Mouse (Mus musculus) CH12.LX (cell line): Measurements from ENCODE around the gene Elavl4. TPM values are rescaled to one million over a fixed set of nuclear protein-coding genes. Genes with fewer than 3 reads are reported as not detected.

Experiments used
- DNase-seq: peaks from one replicate; pipeline ENCODE4 v3.0.0-alpha.2; 2013; ENCODE audit errors: extremely low read depth
- H3K27ac ChIP-seq: 2 replicates; pipeline ENCODE4 v1.5.1; 2012; ENCODE audit warnings: low read depth, mild to moderate bottlenecking, control low read depth, moderate library complexity; ENCODE audit not compliant: insufficient read depth
- H3K27me3 ChIP-seq: replicated peaks from 2 replicates; pipeline ENCODE3; 2012; ENCODE audit warnings: inconsistent platforms
- H3K36me3 ChIP-seq, 2 experiments: replicated peaks in 1 of 2; 2 replicates each; pipeline versions ENCODE3 to v1.6.1; 2012; ENCODE audit warnings: inconsistent platforms in 1 of 2, low read length in 1 of 2, mild to moderate bottlenecking in 1 of 2, mixed read lengths in 1 of 2, moderate library complexity in 1 of 2; ENCODE audit not compliant: control insufficient read depth in 1 of 2, insufficient read depth in 1 of 2
- H3K4me1 ChIP-seq, 2 experiments: 2 replicates each; pipeline ENCODE4 v1.6.1; 2012; ENCODE audit warnings: inconsistent platforms in 1 of 2, moderate library complexity in 1 of 2; ENCODE audit not compliant: insufficient read depth in 2 of 2, control insufficient read depth in 1 of 2
- H3K4me2 ChIP-seq: 2 replicates; pipeline ENCODE4 v1.6.1; 2012; ENCODE audit warnings: low read depth, mild to moderate bottlenecking, control low read depth; ENCODE audit not compliant: poor library complexity, insufficient read depth, severe bottlenecking
- H3K4me3 ChIP-seq, 3 experiments: fragments of 150-350 bp in 1 of 3; sonication (generic) in 1 of 3; replicated peaks in 1 of 3; 2 replicates each; pipeline versions ENCODE3 to v1.5.1; 2011 to 2012; ENCODE audit warnings: low read depth in 2 of 3, low read length in 2 of 3, mild to moderate bottlenecking in 2 of 3, moderate library complexity in 2 of 3, control low read depth in 1 of 3, improper control_type of control experiment in 1 of 3, inconsistent platforms in 1 of 3, mixed read lengths in 1 of 3; ENCODE audit not compliant: poor library complexity in 1 of 3
- H3K79me2 ChIP-seq: replicated peaks from 2 replicates; pipeline ENCODE4 v1.6.1; 2012; ENCODE audit warnings: mild to moderate bottlenecking, moderate library complexity; ENCODE audit not compliant: control insufficient read depth, poor library complexity, insufficient read depth, severe bottlenecking; ENCODE audit errors: extremely low read depth
- H3K9ac ChIP-seq: 2 replicates; pipeline ENCODE4 v1.6.1; 2012; ENCODE audit warnings: low read depth, mild to moderate bottlenecking, control low read depth, moderate library complexity; ENCODE audit not compliant: insufficient read depth
- H3K9me3 ChIP-seq: replicated peaks from 2 replicates; pipeline ENCODE3; 2012; ENCODE audit warnings: low read length, inconsistent platforms, mixed read lengths
- CHD1 ChIP-seq: IDR thresholded peaks from 2 replicates; pipeline ENCODE4 v1.6.1; 2012; ENCODE audit warnings: low read depth, low read length, improper control_type of control experiment, inconsistent platforms
- CHD2 ChIP-seq: IDR thresholded peaks from 2 replicates; pipeline ENCODE4 v1.6.1; 2011; ENCODE audit warnings: low read length, improper control_type of control experiment
- ELF1 ChIP-seq: IDR thresholded peaks from 2 replicates; pipeline ENCODE4 v1.6.1; 2014; ENCODE audit warnings: low read depth, mild to moderate bottlenecking, inconsistent platforms, low read length, improper control_type of control experiment
- EP300 ChIP-seq: IDR thresholded peaks from 2 replicates; pipeline ENCODE4 v1.6.1; 2011; ENCODE audit warnings: low read length, improper control_type of control experiment
- ETS1 ChIP-seq: conservative IDR thresholded peaks from 2 replicates; pipeline ENCODE4 v1.6.1; 2012; ENCODE audit warnings: low read depth, mild to moderate bottlenecking, inconsistent platforms, low read length, improper control_type of control experiment, moderate library complexity
- MAZ ChIP-seq: IDR thresholded peaks from 2 replicates; pipeline ENCODE4 v1.6.1; 2012; ENCODE audit warnings: low read depth, mild to moderate bottlenecking, inconsistent platforms, low read length, improper control_type of control experiment, moderate library complexity
- MEF2A ChIP-seq: IDR thresholded peaks from 2 replicates; pipeline ENCODE4 v1.6.1; 2014; ENCODE audit warnings: low read depth, mild to moderate bottlenecking, inconsistent platforms, low read length, improper control_type of control experiment, borderline replicate concordance
- PAX5 ChIP-seq: IDR thresholded peaks from 2 replicates; pipeline ENCODE4 v1.6.1; 2012; ENCODE audit warnings: low read length, inconsistent platforms, mixed read lengths
- RCOR1 ChIP-seq: conservative IDR thresholded peaks from 2 replicates; pipeline ENCODE4 v1.6.1; 2012; ENCODE audit warnings: low read depth, mild to moderate bottlenecking, inconsistent platforms, low read length, improper control_type of control experiment
- SIN3A ChIP-seq: IDR thresholded peaks from 2 replicates; pipeline ENCODE4 v1.6.1; 2012; ENCODE audit warnings: low read length, improper control_type of control experiment, inconsistent platforms
- SMC3 ChIP-seq: IDR thresholded peaks from 2 replicates; pipeline ENCODE4 v1.6.1; 2011; ENCODE audit warnings: low read depth, low read length, improper control_type of control experiment
- TBP ChIP-seq: conservative IDR thresholded peaks from 2 replicates; pipeline ENCODE4 v1.6.1; 2011; ENCODE audit warnings: low read depth, low read length, improper control_type of control experiment
- TCF12 ChIP-seq: IDR thresholded peaks from 2 replicates; pipeline ENCODE4 v1.6.1; 2014; ENCODE audit warnings: low read depth, mild to moderate bottlenecking, inconsistent platforms, low read length, improper control_type of control experiment
- ZMIZ1 ChIP-seq: IDR thresholded peaks from 2 replicates; pipeline ENCODE4 v1.6.1; 2012; ENCODE audit warnings: low read depth, mild to moderate bottlenecking, inconsistent platforms, low read length, improper control_type of control experiment
- ZNF384 ChIP-seq: IDR thresholded peaks from 2 replicates; pipeline ENCODE4 v1.6.1; 2012; ENCODE audit warnings: low read depth, low read length, improper control_type of control experiment, inconsistent platforms
- dilution Hi-C: fragments of 300-500 bp; cut with MboI; formaldehyde crosslinking; loops from 2 replicates; pipeline ENCODE4 v1.14.3; 2020; ENCODE audit warnings: low sequenced_read_pairs; ENCODE audit not compliant: extremely low pct_unique_long_range_greater_than_20kb, extremely low pct_ligation_motif_present
- in situ Hi-C: fragments of 300-500 bp; cut with MboI; formaldehyde crosslinking; loops from 3 replicates; pipeline ENCODE4 v1.14.3; 2019; ENCODE audit warnings: low sequenced_read_pairs, low pct_ligation_motif_present, low pct_unique_long_range_greater_than_20kb, mixed read lengths
- polyA plus RNA-seq: library from polyadenylated mRNA; unstranded; fragments of >175 nt; gene quantifications from 2 replicates; pipeline ENCODE4 v1.2.1, GENCODE M21; 2012; ENCODE audit warnings: low read depth; ENCODE audit not compliant: insufficient read length
- total RNA-seq, 2 experiments: library from RNA; depleted of rRNA; stranded (reverse); fragments of 300-350 nt in 1 of 2; fragments of >200 nt in 1 of 2; gene quantifications; 2 replicates each; pipeline ENCODE4 v1.2.3; 2012 to 2014

Elavl4 gene
- total RNA-seq (2012; rRNA removed) (not detected in 2 replicates), total RNA-seq (2014; rRNA removed) (not detected in 2 replicates), polyA plus RNA-seq (not detected in 2 replicates)

GRCm38 (mm10) chr4:110351178-110352000 lies at the start of gene Elavl4:
Elavl4 (minus strand) TSS chr4:110351909.
- no peak within 1 kb of the TSS for H3K4me3 ChIP-seq
- no peaks in the 10 kb centered on the region for H3K36me3 ChIP-seq
- H3K27me3 ChIP-seq = no peaks in the 10 kb centered on the region
- no peak within 1 kb of the TSS for H3K4me2 ChIP-seq
- dilution Hi-C loops (no loop called here), in situ Hi-C loops (no loop called here)
- H3K79me2 ChIP-seq = no peaks in the 10 kb centered on the region
- no peak for TF ChIP-seq ETS1
- no peak for TF ChIP-seq SMC3
- no peak for TF ChIP-seq ZMIZ1
- no peak for TF ChIP-seq TCF12
- no peak for TF ChIP-seq EP300
- TF ChIP-seq MEF2A = no peak
- no peak for TF ChIP-seq CHD1
- no peak for TF ChIP-seq SIN3A
- H3K27ac ChIP-seq = no peak within 1 kb of the TSS
- peaks cover 3% of the 10 kb centered on the region for H3K9me3 ChIP-seq
- H3K4me1 ChIP-seq = no peaks in the 10 kb centered on the region
- DNase-seq = no peak
- no peak within 1 kb of the TSS for H3K9ac ChIP-seq

- DNase-seq = no peak
- no peaks in the 10 kb centered on the region for H3K79me2 ChIP-seq
- H3K9me3 ChIP-seq = no peaks in the 10 kb centered on the region
- no peak within 1 kb of the TSS for H3K4me3 ChIP-seq
- H3K27me3 ChIP-seq = no peaks in the 10 kb centered on the region
- H3K4me2 ChIP-seq = no peak within 1 kb of the TSS
- no peaks in the 10 kb centered on the region for H3K4me1 ChIP-seq
- dilution Hi-C loops = no loop called here
- TF ChIP-seq MEF2A (no peak), ELF1 (no peak), CHD2 (no peak), ZNF384 (no peak), RCOR1 (no peak), TBP (no peak), PAX5 (no peak), SIN3A (no peak), MAZ (no peak), CHD1 (no peak)
- TF ChIP-seq, all 38 proteins: peak for 0
- H3K9ac ChIP-seq = no peak within 1 kb of the TSS
- H3K36me3 ChIP-seq = no peaks in the 10 kb centered on the region
- in situ Hi-C loops = no loop called here
- H3K27ac ChIP-seq = no peak within 1 kb of the TSS
Measured at GRCm38 (mm10) chr4:110397618-110398045, 45.9 kb upstream of the Elavl4 start, which contains the start of gene Agbl4. Agbl4 (plus strand) TSS chr4:110397661.
